Mouse (Mus musculus): Measurements from ENCODE around the gene Zfp639.

DNA sequence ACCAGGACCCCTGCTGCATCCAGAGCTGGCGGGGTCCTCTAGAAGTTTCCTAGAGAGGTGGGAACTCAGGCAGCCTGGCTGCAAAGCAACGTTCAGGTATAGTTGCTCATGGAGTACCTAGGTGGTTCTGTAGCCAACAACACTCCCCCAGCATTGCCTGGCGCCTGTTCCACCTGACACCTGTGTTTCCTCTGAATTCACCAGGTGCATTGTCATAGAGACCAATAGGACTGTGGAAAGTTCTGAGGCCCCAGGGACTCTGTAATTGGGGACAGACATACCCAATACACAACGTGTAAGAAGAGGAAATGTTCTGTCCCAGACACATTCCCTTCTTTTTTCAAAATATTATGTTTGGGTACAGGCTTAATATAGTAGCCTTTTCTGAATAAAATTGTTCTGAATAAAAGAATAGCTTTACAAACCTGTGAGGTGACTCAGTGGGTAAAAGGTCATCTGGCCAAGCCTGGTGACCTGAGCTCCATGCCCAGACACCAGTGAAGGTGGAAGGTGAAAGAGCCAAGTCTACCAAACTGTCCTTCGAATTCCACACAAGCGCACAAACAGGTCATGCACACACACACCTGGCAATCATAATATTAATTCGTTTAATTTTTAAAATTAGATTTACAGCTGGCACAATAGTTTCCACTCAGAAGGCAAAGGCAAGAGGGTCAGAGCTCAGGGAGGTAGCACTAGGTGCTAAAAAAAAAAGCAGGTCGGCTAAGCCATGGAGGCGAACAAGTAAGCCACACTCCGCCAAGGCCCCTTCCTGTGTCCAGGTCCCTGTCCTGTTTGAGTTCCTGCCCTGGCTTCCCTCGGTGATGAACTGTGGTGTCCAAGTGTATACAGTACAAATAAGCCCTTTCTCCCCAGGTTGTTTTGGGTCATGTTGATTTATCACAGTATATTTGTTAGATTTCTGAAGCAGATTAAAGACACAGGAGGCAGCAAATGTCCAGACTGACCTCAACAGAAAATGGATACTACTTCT is 17.7 kb upstream of the Zfp639 start, which contains the start of gene Kcnmb3:
- no peak for TF ChIP-seq CTCF (IDR thresholded peaks at IDR 0.05; ENCODE audit: low read depth)
- TF ChIP-seq EP300 (IDR thresholded peaks at IDR 0.05; ENCODE audit: low read depth): no peak
